Mouse (Mus musculus): ENCODE data around the gene Dhx9. TPM values are rescaled to one million over a fixed set of nuclear protein-coding genes. Genes with fewer than 3 reads are reported as not detected.
A peak's percentile ranks its signal among the peaks of the same experiment; 100 is the strongest.
"Not testable (repeated sequence)": the region's sequence is repeated elsewhere in the genome, so short reads cannot be mapped to it uniquely, and the experiment has no call there.

Gene Dhx9
- total and polyA plus RNA-seq, 3 experiments = 82.0 to 262 (median 170) TPM

GRCm38 (mm10) chr1:153515368-153515767, 27.9 kb upstream of the Dhx9 start:
- DNase-seq (ENCODE audit: low read depth, low spot score) = no peak
- no peaks in the 10 kb centered on the region for H3K79me2 ChIP-seq (ENCODE audit: control insufficient read depth, insufficient read depth, low read length, poor library complexity)
- H3K4me3 ChIP-seq (ENCODE audit: control insufficient read depth in 1 of 2, insufficient read depth in 1 of 2, low read depth in 2 of 2, low read length in 2 of 2) = no peak overlapping the region
- no peak overlapping the region for H3K27ac ChIP-seq (ENCODE audit: control insufficient read depth, low read depth, low read length)
- no peak overlapping the region for H3K9ac ChIP-seq (ENCODE audit: control insufficient read depth, low read depth, low read length, poor library complexity, severe bottlenecking)
- H3K27me3 ChIP-seq (ENCODE audit: control insufficient read depth in 1 of 2, insufficient read depth in 2 of 2, low read length in 2 of 2) = peaks cover 0 to 4% of the 10 kb centered on the region in 2 experiments; a peak in 2 of 4 replicates
- H3K4me1 ChIP-seq (ENCODE audit: control insufficient read depth in 1 of 2, insufficient read depth in 2 of 2, low read length in 2 of 2) = no peaks in the 10 kb centered on the region
- no peak for TF ChIP-seq MAX (IDR thresholded peaks at IDR 0.05; ENCODE audit: low read length)
- TF ChIP-seq CHD1 (IDR thresholded peaks at IDR 0.05; ENCODE audit: low read depth, low read length) = no peak
- no peak for TF ChIP-seq NRF1 (IDR thresholded peaks at IDR 0.05; ENCODE audit: insufficient read depth, low read depth, low read length, poor library complexity, severe bottlenecking)
- no peak for TF ChIP-seq SMC3 (IDR thresholded peaks at IDR 0.05; ENCODE audit: low read depth, low read length)
- no peak for TF ChIP-seq MYB (IDR thresholded peaks at IDR 0.05; ENCODE audit: low read depth, low read length)
- no peak for TF ChIP-seq MYC (IDR thresholded peaks at IDR 0.05; ENCODE audit: low read depth, low read length)
- no peak for TF ChIP-seq UBTF (IDR thresholded peaks at IDR 0.05; ENCODE audit: borderline replicate concordance, insufficient read depth, low read depth, low read length)
- TF ChIP-seq RCOR1 (IDR thresholded peaks at IDR 0.05; ENCODE audit: low read depth, low read length) = no peak
- TF ChIP-seq POLR2A (IDR thresholded peaks at IDR 0.05; ENCODE audit: control insufficient read depth in 1 of 2, insufficient read depth in 1 of 2, low read depth in 1 of 2, low read length in 2 of 2, poor library complexity in 1 of 2) = no peak
- no peak for TF ChIP-seq MXI1 (IDR thresholded peaks at IDR 0.05; ENCODE audit: low read depth, low read length)
- H3K9me3 ChIP-seq (replicated peaks; ENCODE audit: insufficient read depth, low read length) = no peaks in the 10 kb centered on the region
- H3K36me3 ChIP-seq (ENCODE audit: control insufficient read depth in 1 of 2, insufficient read depth in 2 of 2, low read length in 2 of 2) = no peaks in the 10 kb centered on the region

GRCm38 (mm10) chr1:153510330-153511009, 23.0 kb upstream of the Dhx9 start:
- no peak for TF ChIP-seq MAX (IDR thresholded peaks at IDR 0.05; ENCODE audit: low read length)
- no peak for TF ChIP-seq USF1 (IDR thresholded peaks at IDR 0.05; ENCODE audit: low read depth, low read length)
- TF ChIP-seq SMC3 (IDR thresholded peaks at IDR 0.05; ENCODE audit: low read depth, low read length) = peak; percentile 20; the same call in 1 of the 2 replicates
- no peak for TF ChIP-seq ZMIZ1 (IDR thresholded peaks at IDR 0.05; ENCODE audit: low read depth, low read length)
- no peak for TF ChIP-seq E2F4 (IDR thresholded peaks at IDR 0.05; ENCODE audit: borderline replicate concordance, low read depth, low read length)
- no peak for TF ChIP-seq TCF12 (IDR thresholded peaks at IDR 0.05; ENCODE audit: low read depth, low read length)
- no peak for TF ChIP-seq GATA1 (IDR thresholded peaks at IDR 0.05; ENCODE audit: low read depth, low read length)
- no peak for TF ChIP-seq JUND (IDR thresholded peaks at IDR 0.05; ENCODE audit: low read depth, low read length)
- TF ChIP-seq ZKSCAN1 (IDR thresholded peaks at IDR 0.05; ENCODE audit: low read depth, low read length) = no peak
- TF ChIP-seq BHLHE40 (IDR thresholded peaks at IDR 0.05; ENCODE audit: borderline replicate concordance, low read depth, low read length) = no peak
- TF ChIP-seq NRF1 (IDR thresholded peaks at IDR 0.05; ENCODE audit: insufficient read depth, low read depth, low read length, poor library complexity, severe bottlenecking) = no peak
- TF ChIP-seq POLR2A (IDR thresholded peaks at IDR 0.05; ENCODE audit: control insufficient read depth in 1 of 2, insufficient read depth in 1 of 2, low read depth in 1 of 2, low read length in 2 of 2, poor library complexity in 1 of 2) = no peak
- no peak for TF ChIP-seq CHD1 (IDR thresholded peaks at IDR 0.05; ENCODE audit: low read depth, low read length)
- peak in 2 of 3 experiments; percentile 19 to 50; a peak in 3 of 6 replicates for TF ChIP-seq CTCF (IDR thresholded peaks at IDR 0.05 in 2 of 3, conservative IDR thresholded peaks at IDR 0.05 in 1 of 3; ENCODE audit: control insufficient read depth in 1 of 3, insufficient read depth in 1 of 3, low read depth in 2 of 3, low read length in 3 of 3, poor library complexity in 1 of 3, severe bottlenecking in 1 of 3)
- TF ChIP-seq HCFC1 (IDR thresholded peaks at IDR 0.05; ENCODE audit: low read depth, low read length) = no peak
- no peak for TF ChIP-seq ELF1 (IDR thresholded peaks at IDR 0.05; ENCODE audit: low read depth, low read length)
- no peak for TF ChIP-seq MYC (IDR thresholded peaks at IDR 0.05; ENCODE audit: low read depth, low read length)
- H3K27ac ChIP-seq (ENCODE audit: control insufficient read depth, low read depth, low read length) = no peak overlapping the region
- H3K9me3 ChIP-seq (replicated peaks; ENCODE audit: insufficient read depth, low read length) = no peaks in the 10 kb centered on the region
- peak; percentile 43 for DNase-seq (ENCODE audit: low read depth, low spot score)
- no peak overlapping the region for H3K4me3 ChIP-seq (ENCODE audit: control insufficient read depth in 1 of 2, insufficient read depth in 1 of 2, low read depth in 2 of 2, low read length in 2 of 2)
- no peaks in the 10 kb centered on the region for H3K36me3 ChIP-seq (ENCODE audit: control insufficient read depth in 1 of 2, insufficient read depth in 2 of 2, low read length in 2 of 2)
- H3K9ac ChIP-seq (ENCODE audit: control insufficient read depth, low read depth, low read length, poor library complexity, severe bottlenecking) = no peak overlapping the region
- no peaks in the 10 kb centered on the region for H3K4me1 ChIP-seq (ENCODE audit: control insufficient read depth in 1 of 2, insufficient read depth in 2 of 2, low read length in 2 of 2)
- no peaks in the 10 kb centered on the region for H3K79me2 ChIP-seq (ENCODE audit: control insufficient read depth, insufficient read depth, low read length, poor library complexity)
- H3K27me3 ChIP-seq (ENCODE audit: control insufficient read depth in 1 of 2, insufficient read depth in 2 of 2, low read length in 2 of 2) = peaks cover 0 to 4% of the 10 kb centered on the region in 2 experiments; a peak in 2 of 4 replicates

- not testable (repeated sequence) for H3K27ac ChIP-seq (ENCODE audit: control insufficient read depth, low read depth, low read length)
These were observed 22.1 kb upstream of the Dhx9 start for GRCm38 (mm10) chr1:153509569-153509968.

More at GRCm38 (mm10) chr1:153509569-153509968, 22.1 kb upstream of the Dhx9 start:
- not testable (repeated sequence) for H3K4me1 ChIP-seq (ENCODE audit: control insufficient read depth in 1 of 2, insufficient read depth in 2 of 2, low read length in 2 of 2); DNase-seq (ENCODE audit: low read depth, low spot score); H3K4me3 ChIP-seq (ENCODE audit: control insufficient read depth in 1 of 2, insufficient read depth in 1 of 2, low read depth in 2 of 2, low read length in 2 of 2); H3K9me3 ChIP-seq (replicated peaks; ENCODE audit: insufficient read depth, low read length); H3K79me2 ChIP-seq (ENCODE audit: control insufficient read depth, insufficient read depth, low read length, poor library complexity); H3K9ac ChIP-seq (ENCODE audit: control insufficient read depth, low read depth, low read length, poor library complexity, severe bottlenecking); H3K36me3 ChIP-seq (ENCODE audit: control insufficient read depth in 1 of 2, insufficient read depth in 2 of 2, low read length in 2 of 2); H3K27me3 ChIP-seq (ENCODE audit: control insufficient read depth in 1 of 2, insufficient read depth in 2 of 2, low read length in 2 of 2)
